Mouse (Mus musculus): Measurements from ENCODE around the gene Tmem59l.

GRCm38 (mm10) chr8:70460199-70460598 lies 27.0 kb downstream of the Tmem59l start:
- TF ChIP-seq CTCF (IDR thresholded peaks at IDR 0.05; ENCODE audit: control insufficient read depth, insufficient read depth, insufficient replicate concordance, low read depth, low read length) (no peak), POLR2A (IDR thresholded peaks at IDR 0.05; ENCODE audit: control insufficient read depth, low read depth, low read length) (no peak)

Measured in testis, adult 2 months (tissue).